Mouse (Mus musculus): ENCODE results near the gene Rilp.

GRCm38 (mm10) chr11:75494296-75495049 is 15.4 kb upstream of the Rilp start:
- no peak for TF ChIP-seq GATA1 (IDR thresholded peaks at IDR 0.05; ENCODE audit: low read depth, low read length)
- no peak for TF ChIP-seq GABPA (IDR thresholded peaks at IDR 0.05; ENCODE audit: low read depth, low read length)
- TF ChIP-seq EP300 (IDR thresholded peaks at IDR 0.05; ENCODE audit: low read depth in 1 of 2, low read length in 2 of 2): no peak
- no peak for TF ChIP-seq NELFE (IDR thresholded peaks at IDR 0.05; ENCODE audit: low read depth, low read length)
- TF ChIP-seq CTCF (IDR thresholded peaks at IDR 0.05 in 2 of 3, conservative IDR thresholded peaks at IDR 0.05 in 1 of 3; ENCODE audit: control insufficient read depth in 1 of 3, insufficient read depth in 1 of 3, low read depth in 2 of 3, low read length in 3 of 3, poor library complexity in 1 of 3, severe bottlenecking in 1 of 3): no peak
- no peak for TF ChIP-seq POLR2A (IDR thresholded peaks at IDR 0.05; ENCODE audit: control insufficient read depth in 1 of 2, insufficient read depth in 1 of 2, low read depth in 1 of 2, low read length in 2 of 2, poor library complexity in 1 of 2)
- TF ChIP-seq TAL1 (IDR thresholded peaks at IDR 0.05; ENCODE audit: low read length): no peak

All from MEL (cell line).